Mouse (Mus musculus): Measurements from ENCODE around the gene Col4a3bp. TPM values are rescaled to one million over a fixed set of nuclear protein-coding genes. Genes with fewer than 3 reads are reported as not detected.
"Not testable (repeated sequence)": the region's sequence is repeated elsewhere in the genome, so short reads cannot be mapped to it uniquely, and the experiment has no call there.

Gene Col4a3bp
- polyA plus RNA-seq, 1 experiment from 2014 or later: 11.6 TPM

- Histone ChIP-seq H3K9me3 (ENCODE audit: control insufficient read depth, low read length) (no peaks in the 10 kb centered on the region), H3K27me3 (ENCODE audit: control insufficient read depth, insufficient read depth, low read length) (no peaks in the 10 kb centered on the region), H3K9ac (ENCODE audit: low read depth, low read length) (no peak overlapping the region), H3K27ac (ENCODE audit: low read depth, low read length) (no peak overlapping the region), H3K4me1 (replicated peaks; ENCODE audit: control insufficient read depth, insufficient read depth, low read length) (no peaks in the 10 kb centered on the region), H3K4me2 (replicated peaks; ENCODE audit: low read depth, low read length) (no peak overlapping the region), H3K4me3 (ENCODE audit: low read depth, low read length) (no peak overlapping the region), H3K36me3 (ENCODE audit: control insufficient read depth, insufficient read depth, low read length) (no peaks in the 10 kb centered on the region; the same call in 1 of the 2 replicates)
- DNase-seq (ENCODE audit: low spot score) (no peak), ATAC-seq (ENCODE audit: low FRiP score) (no peak)
- 84% methylated on average over 2 of the region's 2 CpGs for WGBS
Measured at GRCm38 (mm10) chr13:96644168-96644567, 101.8 kb downstream of the Col4a3bp start.

DNA sequence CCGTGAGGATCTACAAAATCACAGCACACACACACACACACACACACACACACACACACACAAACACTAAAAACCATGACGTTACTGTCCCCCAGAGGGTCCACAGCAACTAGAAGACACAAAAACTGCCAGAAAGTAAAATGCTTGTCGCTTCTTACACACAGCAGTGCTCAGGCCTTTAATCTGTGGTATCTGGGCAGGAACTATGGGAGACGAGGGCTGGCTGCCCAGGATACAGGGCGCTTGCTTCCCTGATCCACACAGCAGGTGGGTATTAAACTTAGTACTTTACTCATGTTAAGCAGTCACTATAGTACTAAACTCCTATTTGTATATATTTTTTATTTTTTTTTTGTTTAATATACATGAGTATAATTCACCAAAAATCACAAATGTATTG, 103.4 kb downstream of the Col4a3bp start:
- WGBS: 72% methylated on average over 5 of the region's 5 CpGs
- Histone ChIP-seq H3K9me3 (ENCODE audit: control insufficient read depth, low read length) (no peaks in the 10 kb centered on the region), H3K36me3 (ENCODE audit: control insufficient read depth, insufficient read depth, low read length) (peaks cover 7% of the 10 kb centered on the region), H3K4me3 (ENCODE audit: low read depth, low read length) (no peak overlapping the region), H3K9ac (ENCODE audit: low read depth, low read length) (no peak overlapping the region), H3K4me1 (replicated peaks; ENCODE audit: control insufficient read depth, insufficient read depth, low read length) (no peaks in the 10 kb centered on the region), H3K27me3 (ENCODE audit: control insufficient read depth, insufficient read depth, low read length) (no peaks in the 10 kb centered on the region), H3K27ac (ENCODE audit: low read depth, low read length) (no peak overlapping the region), H3K4me2 (replicated peaks; ENCODE audit: low read depth, low read length) (no peak overlapping the region)
- ATAC-seq (ENCODE audit: low FRiP score) (no peak), DNase-seq (ENCODE audit: low spot score) (no peak)

DNA sequence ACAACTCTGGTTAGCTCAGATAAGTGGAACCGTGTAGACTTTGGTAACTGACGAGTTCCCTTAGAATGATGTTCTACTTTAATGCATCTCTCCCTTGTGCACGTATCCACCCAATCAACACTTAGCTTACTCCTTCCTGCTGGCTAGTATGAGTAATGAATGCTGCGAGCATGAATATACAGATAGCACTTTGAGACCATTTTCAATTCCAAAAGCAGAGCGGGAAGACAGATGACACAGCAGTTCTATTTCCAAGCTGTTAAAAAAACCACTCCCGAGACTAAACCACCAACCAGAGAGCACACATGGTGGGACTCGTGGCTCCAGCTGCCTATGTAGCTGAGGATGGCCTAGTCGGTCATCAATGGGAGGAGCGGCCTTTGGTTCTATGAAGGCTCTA, 110.6 kb downstream of the Col4a3bp start:
- no peaks in the 10 kb centered on the region for H3K9me3 ChIP-seq (ENCODE audit: control insufficient read depth, low read length)
- DNase-seq (ENCODE audit: low spot score): no peak
- peaks cover 38% of the 10 kb centered on the region for H3K36me3 ChIP-seq (ENCODE audit: control insufficient read depth, insufficient read depth, low read length)
- H3K9ac ChIP-seq (ENCODE audit: low read depth, low read length): no peak overlapping the region
- no peak overlapping the region for H3K4me2 ChIP-seq (replicated peaks; ENCODE audit: low read depth, low read length)
- no peaks in the 10 kb centered on the region for H3K27me3 ChIP-seq (ENCODE audit: control insufficient read depth, insufficient read depth, low read length)
- H3K4me1 ChIP-seq (replicated peaks; ENCODE audit: control insufficient read depth, insufficient read depth, low read length): no peaks in the 10 kb centered on the region
- H3K27ac ChIP-seq (ENCODE audit: low read depth, low read length): no peak overlapping the region
- ATAC-seq (ENCODE audit: low FRiP score): no peak
- no peak overlapping the region for H3K4me3 ChIP-seq (ENCODE audit: low read depth, low read length)
- WGBS: 93% methylated on average over 9 of the region's 9 CpGs

DNA sequence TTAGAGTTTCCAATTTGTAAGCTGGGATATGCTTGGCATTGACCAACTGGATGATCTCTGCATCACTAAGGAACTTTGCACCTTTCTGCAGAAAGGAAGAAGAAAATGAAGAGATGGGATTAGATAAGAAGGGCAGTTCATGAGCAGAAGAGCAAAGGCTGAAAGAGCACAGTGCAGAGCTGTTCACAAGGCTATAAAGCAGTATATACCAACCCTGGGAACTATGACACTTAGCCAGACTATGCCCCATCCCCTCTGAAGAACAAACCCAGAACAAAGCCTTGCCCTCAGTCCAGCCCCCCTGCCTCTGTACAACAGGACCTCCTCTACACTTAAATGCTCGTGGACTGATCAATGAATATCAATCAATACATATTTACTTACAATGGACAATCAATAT, 114.3 kb downstream of the Col4a3bp start:
- ATAC-seq (ENCODE audit: low FRiP score) (no peak), DNase-seq (ENCODE audit: low spot score) (no peak)
- 86% methylated on average over 1 of the region's 1 CpGs for WGBS
- Histone ChIP-seq H3K27me3 (ENCODE audit: control insufficient read depth, insufficient read depth, low read length) (no peaks in the 10 kb centered on the region), H3K9ac (ENCODE audit: low read depth, low read length) (no peak overlapping the region), H3K4me2 (replicated peaks; ENCODE audit: low read depth, low read length) (no peak overlapping the region), H3K4me3 (ENCODE audit: low read depth, low read length) (no peak overlapping the region), H3K36me3 (ENCODE audit: control insufficient read depth, insufficient read depth, low read length) (peaks cover 43% of the 10 kb centered on the region), H3K27ac (ENCODE audit: low read depth, low read length) (no peak overlapping the region), H3K9me3 (ENCODE audit: control insufficient read depth, low read length) (no peaks in the 10 kb centered on the region), H3K4me1 (replicated peaks; ENCODE audit: control insufficient read depth, insufficient read depth, low read length) (no peaks in the 10 kb centered on the region)

- Histone ChIP-seq H3K27me3 (ENCODE audit: control insufficient read depth, insufficient read depth, low read length) (no peaks in the 10 kb centered on the region), H3K9me3 (ENCODE audit: control insufficient read depth, low read length) (no peaks in the 10 kb centered on the region), H3K9ac (ENCODE audit: low read depth, low read length) (no peak overlapping the region), H3K27ac (ENCODE audit: low read depth, low read length) (no peak overlapping the region), H3K4me3 (ENCODE audit: low read depth, low read length) (no peak overlapping the region), H3K4me2 (replicated peaks; ENCODE audit: low read depth, low read length) (no peak overlapping the region), H3K36me3 (ENCODE audit: control insufficient read depth, insufficient read depth, low read length) (peaks cover 47% of the 10 kb centered on the region), H3K4me1 (replicated peaks; ENCODE audit: control insufficient read depth, insufficient read depth, low read length) (no peaks in the 10 kb centered on the region)
- no peak for ATAC-seq (ENCODE audit: low FRiP score)
- 93% methylated on average over 7 of the region's 7 CpGs for WGBS
- no peak for DNase-seq (ENCODE audit: low spot score)
Measured at GRCm38 (mm10) chr13:96658936-96659335, 116.5 kb downstream of the Col4a3bp start.

- ATAC-seq (ENCODE audit: low FRiP score) (peak; percentile 91), DNase-seq (ENCODE audit: low spot score) (peak; percentile 56)
- Histone ChIP-seq H3K36me3 (ENCODE audit: control insufficient read depth, insufficient read depth, low read length) (peaks cover 50% of the 10 kb centered on the region), H3K9ac (ENCODE audit: low read depth, low read length) (no peak overlapping the region), H3K27ac (ENCODE audit: low read depth, low read length) (0 out of 2 replicates have a peak overlapping the region, but pooled peaks have one; percentile 1), H3K4me1 (replicated peaks; ENCODE audit: control insufficient read depth, insufficient read depth, low read length) (no peaks in the 10 kb centered on the region), H3K9me3 (ENCODE audit: control insufficient read depth, low read length) (no peaks in the 10 kb centered on the region), H3K4me3 (ENCODE audit: low read depth, low read length) (no peak overlapping the region), H3K4me2 (replicated peaks; ENCODE audit: low read depth, low read length) (no peak overlapping the region), H3K27me3 (ENCODE audit: control insufficient read depth, insufficient read depth, low read length) (no peaks in the 10 kb centered on the region)
- WGBS: 70% methylated on average over 10 of the region's 10 CpGs
Measured at GRCm38 (mm10) chr13:96660095-96660860, 117.9 kb downstream of the Col4a3bp start.

- ATAC-seq (ENCODE audit: low FRiP score); H3K9ac ChIP-seq (ENCODE audit: low read depth, low read length); H3K4me3 ChIP-seq (ENCODE audit: low read depth, low read length); H3K4me1 ChIP-seq (replicated peaks; ENCODE audit: control insufficient read depth, insufficient read depth, low read length); DNase-seq (ENCODE audit: low spot score); H3K4me2 ChIP-seq (replicated peaks; ENCODE audit: low read depth, low read length); H3K27ac ChIP-seq (ENCODE audit: low read depth, low read length); H3K27me3 ChIP-seq (ENCODE audit: control insufficient read depth, insufficient read depth, low read length); H3K9me3 ChIP-seq (ENCODE audit: control insufficient read depth, low read length): not testable (repeated sequence)
- peaks cover 38% of the 10 kb centered on the region for H3K36me3 ChIP-seq (ENCODE audit: control insufficient read depth, insufficient read depth, low read length)
- 97% methylated on average over 4 of the region's 4 CpGs for WGBS
Measured at GRCm38 (mm10) chr13:96663120-96663519, 120.7 kb downstream of the Col4a3bp start.

GRCm38 (mm10) chr13:96664419-96664974, 122.1 kb downstream of the Col4a3bp start:
- Histone ChIP-seq H3K4me2 (replicated peaks; ENCODE audit: low read depth, low read length) (no peak overlapping the region), H3K9me3 (ENCODE audit: control insufficient read depth, low read length) (no peaks in the 10 kb centered on the region), H3K36me3 (ENCODE audit: control insufficient read depth, insufficient read depth, low read length) (peaks cover 28% of the 10 kb centered on the region), H3K4me1 (replicated peaks; ENCODE audit: control insufficient read depth, insufficient read depth, low read length) (0 out of 2 replicates have a peak, but pooled peaks cover 3% of the 10 kb centered on the region), H3K9ac (ENCODE audit: low read depth, low read length) (no peak overlapping the region), H3K27ac (ENCODE audit: low read depth, low read length) (no peak overlapping the region), H3K27me3 (ENCODE audit: control insufficient read depth, insufficient read depth, low read length) (no peaks in the 10 kb centered on the region), H3K4me3 (ENCODE audit: low read depth, low read length) (no peak overlapping the region)
- 90% methylated on average over 7 of the region's 7 CpGs for WGBS
- no peak for ATAC-seq (ENCODE audit: low FRiP score)
- no peak for DNase-seq (ENCODE audit: low spot score)

- H3K4me1 ChIP-seq (replicated peaks; ENCODE audit: control insufficient read depth, insufficient read depth, low read length): 0 out of 2 replicates have a peak, but pooled peaks cover 3% of the 10 kb centered on the region
- ATAC-seq (ENCODE audit: low FRiP score) (no peak), DNase-seq (ENCODE audit: low spot score) (no peak)
- no peaks in the 10 kb centered on the region for H3K9me3 ChIP-seq (ENCODE audit: control insufficient read depth, low read length)
- peak overlapping the region; percentile 96 for H3K27ac ChIP-seq (ENCODE audit: low read depth, low read length)
- H3K36me3 ChIP-seq (ENCODE audit: control insufficient read depth, insufficient read depth, low read length): no peaks in the 10 kb centered on the region
- peak overlapping the region; percentile 66 for H3K4me2 ChIP-seq (replicated peaks; ENCODE audit: low read depth, low read length)
- no peaks in the 10 kb centered on the region for H3K27me3 ChIP-seq (ENCODE audit: control insufficient read depth, insufficient read depth, low read length)
- H3K9ac ChIP-seq (ENCODE audit: low read depth, low read length): peak overlapping the region; percentile 99
- H3K4me3 ChIP-seq (ENCODE audit: low read depth, low read length): peak overlapping the region; percentile 98
- 7% methylated on average over 13 of the region's 13 CpGs for WGBS
Measured at GRCm38 (mm10) chr13:96670019-96670405, 127.6 kb downstream of the Col4a3bp start.
